In genomic region chr15:6454461-6454860, GRCm38 (mm10) we compare ENCODE assay signal across 24 mouse cellular contexts. TPM values are rescaled to one million over a fixed set of nuclear protein-coding genes. Genes with fewer than 3 reads are reported as not detected.
A peak's percentile ranks its signal among the peaks of the same experiment; 100 is the strongest.
DNase-seq lines count a peak whose midpoint lies in the region; ATAC-seq and TF ChIP-seq lines count a peak whose summit lies in the region.
"Had no signal": no experiment of that assay in that cellular context is flagged by ENCODE, and none has a peak within 500 bp of the region (broad histone marks: within the 10 kb centered on the region; RNA-seq: fewer than 3 reads in every experiment).

No protein-coding gene starts in this region.

- peak; percentile 40 for DNase-seq in embryonic facial prominence, embryonic 14.5 days (ENCODE audit: low spot score)
- no peak for DNase-seq in embryonic facial prominence, embryonic 10.5 days (ENCODE audit: low spot score)
- DNase-seq in limb, embryonic 10.5 days (ENCODE audit: low spot score): no peak
- DNase-seq in limb, embryonic 14.5 days (ENCODE audit: low spot score): peak; percentile 49
- DNase-seq in mesoderm, embryonic 11.5 days (ENCODE audit: low read depth, low spot score): peak; percentile 34
- no peak for DNase-seq in right cerebral cortex, adult 18-20 months
- DNase-seq in hindbrain, embryonic 14.5 days (ENCODE audit: low spot score): no peak
- DNase-seq: adrenal gland, adult 2 months; adrenal gland, adult 8-10 months; adrenal gland, postnatal 10 days; adrenal gland, postnatal 14 days; adrenal gland, postnatal 25 days; adrenal gland, postnatal 36 days; B cell, adult 2 months; cerebellum, adult 11 months; cerebellum, adult 11-12 months had no signal

- no peak for TF ChIP-seq POLR2A in limb, embryonic 14.5 days (IDR thresholded peaks at IDR 0.05; ENCODE audit: borderline replicate concordance, extremely low read depth, insufficient read depth, insufficient read length)

- WGBS in embryonic facial prominence, embryonic 14.5 days: 33% methylated on average over 2 of the region's 2 CpGs
- WGBS in embryonic facial prominence, embryonic 10.5 days: 59% methylated on average over 2 of the region's 2 CpGs
- 40% methylated on average over 2 of the region's 2 CpGs for WGBS in limb, embryonic 13.5 days
- 76% methylated on average over 2 of the region's 2 CpGs for WGBS in limb, embryonic 10.5 days
- WGBS in limb, embryonic 14.5 days: 32% methylated on average over 2 of the region's 2 CpGs
- 88% methylated on average over 2 of the region's 2 CpGs for WGBS in hindbrain, embryonic 14.5 days

- H3K9me3 ChIP-seq in embryonic facial prominence, embryonic 14.5 days (ENCODE audit: control insufficient read depth, low read length): no peaks in the 10 kb centered on the region
- H3K9me3 ChIP-seq in embryonic facial prominence, embryonic 10.5 days: no peaks in the 10 kb centered on the region
- H3K9me3 ChIP-seq in limb, embryonic 13.5 days: no peaks in the 10 kb centered on the region; the same call in 1 of the 2 replicates
- H3K9me3 ChIP-seq in limb, embryonic 10.5 days (replicated peaks): no peaks in the 10 kb centered on the region
- H3K9me3 ChIP-seq in limb, embryonic 14.5 days (ENCODE audit: control insufficient read depth, low read length): no peaks in the 10 kb centered on the region
- H3K9me3 ChIP-seq in hindbrain, embryonic 14.5 days (ENCODE audit: control insufficient read depth, low read length): no peaks in the 10 kb centered on the region
- H3K9me3 ChIP-seq: G1E had no signal

- ATAC-seq in embryonic facial prominence, embryonic 14.5 days (ENCODE audit: low read depth): no peak; the same call in 1 of the 2 replicates
- peak; percentile 77; the same call in 1 of the 2 replicates for ATAC-seq in limb, embryonic 13.5 days (ENCODE audit: low FRiP score, low read depth)
- ATAC-seq in limb, embryonic 14.5 days (ENCODE audit: low FRiP score, low read depth): peak; percentile 79
- ATAC-seq in hindbrain, embryonic 14.5 days (ENCODE audit: low FRiP score): no peak
- ATAC-seq: activated CD4-positive, CD25-positive, alpha-beta regulatory T cell, adult 4 months; CD4-positive, CD25-positive, alpha-beta regulatory T cell, adult 4 months; Patski had no signal

- no peaks in the 10 kb centered on the region for H3K36me3 ChIP-seq in embryonic facial prominence, embryonic 14.5 days (ENCODE audit: control insufficient read depth, insufficient read depth, low read length)
- no peaks in the 10 kb centered on the region for H3K36me3 ChIP-seq in embryonic facial prominence, embryonic 10.5 days (replicated peaks)
- no peaks in the 10 kb centered on the region for H3K36me3 ChIP-seq in limb, embryonic 13.5 days
- no peaks in the 10 kb centered on the region for H3K36me3 ChIP-seq in limb, embryonic 10.5 days
- no peaks in the 10 kb centered on the region for H3K36me3 ChIP-seq in limb, embryonic 14.5 days (ENCODE audit: control insufficient read depth, insufficient read depth, low read length)
- no peaks in the 10 kb centered on the region for H3K36me3 ChIP-seq in hindbrain, embryonic 14.5 days (replicated peaks; ENCODE audit: control insufficient read depth, insufficient read depth)
- H3K36me3 ChIP-seq: G1E had no signal

- no peak overlapping the region for H3K4me3 ChIP-seq in embryonic facial prominence, embryonic 14.5 days (ENCODE audit: low read depth, low read length)
- no peak overlapping the region for H3K4me3 ChIP-seq in embryonic facial prominence, embryonic 10.5 days
- H3K4me3 ChIP-seq in limb, embryonic 13.5 days: no peak overlapping the region
- H3K4me3 ChIP-seq in limb, embryonic 10.5 days: no peak overlapping the region
- no peak overlapping the region for H3K4me3 ChIP-seq in limb, embryonic 14.5 days (replicated peaks; ENCODE audit: low read length)
- no peak overlapping the region for H3K4me3 ChIP-seq in hindbrain, embryonic 14.5 days (replicated peaks; ENCODE audit: low read length)

- no peaks in the 10 kb centered on the region; the same call in 1 of the 2 replicates for H3K4me1 ChIP-seq in embryonic facial prominence, embryonic 14.5 days (ENCODE audit: control insufficient read depth, insufficient read depth, low read length)
- H3K4me1 ChIP-seq in embryonic facial prominence, embryonic 10.5 days: no peaks in the 10 kb centered on the region
- H3K4me1 ChIP-seq in limb, embryonic 13.5 days: no peaks in the 10 kb centered on the region
- H3K4me1 ChIP-seq in limb, embryonic 10.5 days: no peaks in the 10 kb centered on the region
- H3K4me1 ChIP-seq in limb, embryonic 14.5 days (ENCODE audit: control insufficient read depth, insufficient read depth, low read length): no peaks in the 10 kb centered on the region
- H3K4me1 ChIP-seq in hindbrain, embryonic 14.5 days (replicated peaks; ENCODE audit: control insufficient read depth, insufficient read depth, low read length): no peaks in the 10 kb centered on the region

- H3K4me2 ChIP-seq in embryonic facial prominence, embryonic 14.5 days (ENCODE audit: low read depth, low read length): no peak overlapping the region
- H3K4me2 ChIP-seq in limb, embryonic 13.5 days (replicated peaks): no peak overlapping the region
- no peak overlapping the region for H3K4me2 ChIP-seq in limb, embryonic 14.5 days (replicated peaks; ENCODE audit: low read depth, low read length, severe bottlenecking)
- H3K4me2 ChIP-seq in hindbrain, embryonic 14.5 days (replicated peaks): no peak overlapping the region

- H3K27me3 ChIP-seq in embryonic facial prominence, embryonic 14.5 days (replicated peaks; ENCODE audit: control insufficient read depth, insufficient read depth, low read length): no peaks in the 10 kb centered on the region
- H3K27me3 ChIP-seq in embryonic facial prominence, embryonic 10.5 days (replicated peaks; ENCODE audit: low read depth, poor library complexity, severe bottlenecking): no peaks in the 10 kb centered on the region
- H3K27me3 ChIP-seq in limb, embryonic 13.5 days: no peaks in the 10 kb centered on the region
- no peaks in the 10 kb centered on the region for H3K27me3 ChIP-seq in limb, embryonic 10.5 days (ENCODE audit: low read depth, poor library complexity, severe bottlenecking)
- H3K27me3 ChIP-seq in limb, embryonic 14.5 days (ENCODE audit: control insufficient read depth, insufficient read depth, low read length): no peaks in the 10 kb centered on the region
- H3K27me3 ChIP-seq in hindbrain, embryonic 14.5 days (ENCODE audit: control insufficient read depth, insufficient read depth, low read length): no peaks in the 10 kb centered on the region
- H3K27me3 ChIP-seq: CH12.LX, Patski had no signal

- H3K9ac ChIP-seq in embryonic facial prominence, embryonic 14.5 days (ENCODE audit: low read depth, low read length): no peak overlapping the region
- H3K9ac ChIP-seq in limb, embryonic 13.5 days: no peak overlapping the region
- no peak overlapping the region for H3K9ac ChIP-seq in limb, embryonic 14.5 days (ENCODE audit: low read depth, low read length, severe bottlenecking)
- no peak overlapping the region for H3K9ac ChIP-seq in hindbrain, embryonic 14.5 days

- no peak overlapping the region for H3K27ac ChIP-seq in embryonic facial prominence, embryonic 14.5 days (replicated peaks; ENCODE audit: low read depth, low read length)
- no peak overlapping the region for H3K27ac ChIP-seq in embryonic facial prominence, embryonic 10.5 days (replicated peaks)
- no peak overlapping the region for H3K27ac ChIP-seq in limb, embryonic 13.5 days
- no peak overlapping the region for H3K27ac ChIP-seq in limb, embryonic 10.5 days
- H3K27ac ChIP-seq in limb, embryonic 14.5 days (replicated peaks; ENCODE audit: low read depth, low read length): no peak overlapping the region
- no peak overlapping the region for H3K27ac ChIP-seq in hindbrain, embryonic 14.5 days

RNA-seq across cellular contexts. Expression of gene C9, which starts 9.3 kb away (rescaled TPM):
- polyA plus RNA-seq in embryonic facial prominence, embryonic 14.5 days (2014; fragmentation: Nextera tagmentation; extraction: Ambion mirVana): not detected in 2 replicates
- polyA plus RNA-seq in embryonic facial prominence, embryonic 10.5 days (2016; fragmentation: Nextera tagmentation; extraction: Ambion mirVana): not detected in 2 replicates
- not detected in 2 replicates for polyA plus RNA-seq in limb, embryonic 13.5 days (2015; fragmentation: Nextera tagmentation; extraction: Ambion mirVana)
- polyA plus RNA-seq in limb, embryonic 10.5 days (2016; fragmentation: Nextera tagmentation; extraction: Ambion mirVana): not detected in 2 replicates
- 0.11 and 0.14 TPM in 2 replicates for polyA plus RNA-seq in limb, embryonic 14.5 days (2012; rRNA removed)
- 0.14 and 0.25 TPM in 2 replicates for polyA plus RNA-seq in limb, embryonic 14.5 days (2014; fragmentation: Nextera tagmentation; extraction: Ambion mirVana)
- polyA plus RNA-seq in hindbrain, embryonic 14.5 days (2014; fragmentation: Nextera tagmentation; extraction: Ambion mirVana): 0.27 TPM in 1 of 2 replicates, not detected in the other
- polyA plus RNA-seq: activated CD4-positive, CD25-positive, alpha-beta regulatory T cell, adult 4 months; adrenal gland, adult 2 months; brain, embryonic 14.5 days; C2C12; CD4-positive, CD25-positive, alpha-beta regulatory T cell, adult 4 months; G1E; Patski had no signal

Comparison
In these comparisons a context has a peak if more than half of its experiments do, and no peak if none do; other contexts are left out.
1. DNase-seq: peak in embryonic facial prominence, embryonic 14.5 days (single experiment), limb, embryonic 14.5 days (single experiment) and mesoderm, embryonic 11.5 days (single experiment); none in embryonic facial prominence, embryonic 10.5 days (single experiment), limb, embryonic 10.5 days (single experiment), right cerebral cortex, adult 18-20 months (single experiment) and hindbrain, embryonic 14.5 days (single experiment).
2. ATAC-seq: peak in limb, embryonic 13.5 days (single experiment) and limb, embryonic 14.5 days (single experiment); none in embryonic facial prominence, embryonic 14.5 days (single experiment) and hindbrain, embryonic 14.5 days (single experiment).